Mouse (Mus musculus): ENCODE data around the gene Olfr1274-ps. TPM values are rescaled to one million over a fixed set of nuclear protein-coding genes. Genes with fewer than 3 reads are reported as not detected.
"Not testable (repeated sequence)": the region's sequence is repeated elsewhere in the genome, so short reads cannot be mapped to it uniquely, and the experiment has no call there.

The Olfr1274-ps gene
- polyA plus RNA-seq (2016; fragmentation: Nextera tagmentation; extraction: Ambion mirVana): not detected in 2 replicates

DNA sequence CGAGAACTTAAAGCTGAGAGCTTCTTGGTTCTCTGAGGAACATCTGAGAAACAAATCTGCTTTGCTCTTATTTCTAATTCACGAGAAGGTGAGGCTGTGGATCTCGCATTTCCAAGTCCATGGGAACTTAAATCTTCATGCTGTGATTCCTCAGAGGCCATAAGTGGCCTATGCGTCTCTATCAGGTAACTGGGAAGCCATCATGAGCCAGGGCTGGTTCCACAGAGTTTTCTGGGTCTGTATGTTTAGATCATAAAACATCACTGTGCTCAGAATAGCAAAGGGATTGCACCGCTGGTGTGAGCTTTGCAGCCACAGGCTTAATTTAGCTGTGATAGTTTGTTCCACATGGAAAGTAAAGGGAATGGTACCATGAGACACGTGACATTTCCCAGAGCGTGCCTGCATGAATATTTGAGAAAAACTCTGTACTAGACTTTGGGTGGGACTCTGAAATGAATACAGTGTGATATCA lies at the start of gene Olfr1274-ps:
Olfr1274-ps (plus strand) TSS at position 51 of the 475 bp plus-strand sequence.
- H3K4me2 ChIP-seq; H3K36me3 ChIP-seq; H3K27ac ChIP-seq; H3K9ac ChIP-seq (replicated peaks); H3K4me3 ChIP-seq (replicated peaks); H3K27me3 ChIP-seq; H3K4me1 ChIP-seq (replicated peaks); ATAC-seq (ENCODE audit: insufficient number of reproducible peaks, insufficient read depth, low FRiP score, low TSS enrichment, low read depth); H3K9me3 ChIP-seq: not testable (repeated sequence)
- WGBS: 83% methylated on average over 6 of the region's 7 CpGs

DNA sequence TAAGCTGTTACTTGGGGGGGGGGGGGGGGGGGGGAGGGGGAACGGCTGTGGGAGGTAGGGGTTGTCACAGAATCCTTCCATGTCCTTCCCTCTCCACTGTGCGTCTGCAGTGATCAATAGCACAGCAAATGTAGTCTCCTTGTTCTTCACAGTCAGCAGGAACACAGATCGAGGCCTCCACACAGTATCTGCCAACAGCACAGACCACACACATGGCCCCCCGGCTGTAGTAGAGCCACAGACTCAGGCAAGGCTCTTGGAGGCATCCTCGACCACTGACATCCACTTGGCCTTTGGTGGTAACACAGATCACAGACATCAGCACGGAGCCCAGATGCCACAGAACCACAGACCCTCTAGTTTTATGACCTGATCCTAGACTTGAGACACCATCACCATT lies 47.4 kb upstream of the Olfr1274-ps start:
- not testable (repeated sequence) for H3K4me3 ChIP-seq (replicated peaks); H3K36me3 ChIP-seq; ATAC-seq (ENCODE audit: insufficient number of reproducible peaks, insufficient read depth, low FRiP score, low TSS enrichment, low read depth); H3K4me2 ChIP-seq; H3K27me3 ChIP-seq; H3K9me3 ChIP-seq; H3K4me1 ChIP-seq (replicated peaks); H3K9ac ChIP-seq (replicated peaks); H3K27ac ChIP-seq
- no CpG with 5 or more reads among the region's 6 CpGs for WGBS

DNA sequence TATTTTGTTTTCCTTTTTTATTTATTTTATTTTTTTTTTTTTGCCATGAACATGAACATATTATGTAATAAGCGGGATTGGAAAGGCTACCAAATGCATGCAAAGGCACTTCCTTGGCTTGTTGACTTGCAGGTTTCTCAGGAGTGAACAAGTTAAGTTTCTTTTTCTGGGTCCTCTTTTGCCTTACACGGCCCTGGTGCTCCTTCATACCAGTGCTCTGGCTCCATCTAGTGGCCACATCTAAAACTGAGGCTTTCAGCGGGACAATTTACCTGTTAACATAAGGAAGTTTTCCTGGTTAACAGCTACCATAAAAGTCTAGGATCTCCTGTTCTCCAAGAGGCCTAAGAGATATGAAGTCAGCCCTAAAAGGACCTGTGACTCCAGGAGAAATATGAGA lies 46.9 kb upstream of the Olfr1274-ps start:
- not testable (repeated sequence) for H3K36me3 ChIP-seq; H3K4me2 ChIP-seq; H3K9ac ChIP-seq (replicated peaks); H3K27me3 ChIP-seq; ATAC-seq (ENCODE audit: insufficient number of reproducible peaks, insufficient read depth, low FRiP score, low TSS enrichment, low read depth); H3K9me3 ChIP-seq; H3K27ac ChIP-seq; H3K4me1 ChIP-seq (replicated peaks); H3K4me3 ChIP-seq (replicated peaks)
- no CpG with 5 or more reads among the region's 3 CpGs for WGBS

DNA sequence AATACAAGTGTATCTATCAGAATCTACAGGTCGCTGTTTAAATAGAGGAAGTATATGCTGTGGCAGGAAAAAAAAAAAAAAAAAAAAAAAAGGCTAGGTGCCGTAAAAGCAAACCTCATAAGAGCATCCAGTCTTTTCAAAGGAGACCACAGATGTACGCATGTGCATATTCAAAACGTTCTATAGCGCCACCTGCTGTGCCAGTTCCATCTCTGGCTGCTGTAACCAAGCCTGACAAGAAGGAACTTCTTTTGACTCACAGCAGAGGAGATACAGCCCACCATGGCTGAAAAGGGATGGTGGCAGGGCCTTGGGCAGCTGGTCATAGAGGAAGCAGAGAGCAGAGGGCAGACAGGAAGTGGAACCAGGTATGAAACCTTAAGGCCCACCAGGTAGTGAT lies 39.3 kb upstream of the Olfr1274-ps start:
- not testable (repeated sequence) for H3K27ac ChIP-seq; H3K4me2 ChIP-seq; H3K27me3 ChIP-seq; H3K4me3 ChIP-seq (replicated peaks); H3K9me3 ChIP-seq; ATAC-seq (ENCODE audit: insufficient number of reproducible peaks, insufficient read depth, low FRiP score, low TSS enrichment, low read depth); H3K9ac ChIP-seq (replicated peaks); H3K36me3 ChIP-seq; H3K4me1 ChIP-seq (replicated peaks)
- WGBS: no CpG with 5 or more reads among the region's 5 CpGs

DNA sequence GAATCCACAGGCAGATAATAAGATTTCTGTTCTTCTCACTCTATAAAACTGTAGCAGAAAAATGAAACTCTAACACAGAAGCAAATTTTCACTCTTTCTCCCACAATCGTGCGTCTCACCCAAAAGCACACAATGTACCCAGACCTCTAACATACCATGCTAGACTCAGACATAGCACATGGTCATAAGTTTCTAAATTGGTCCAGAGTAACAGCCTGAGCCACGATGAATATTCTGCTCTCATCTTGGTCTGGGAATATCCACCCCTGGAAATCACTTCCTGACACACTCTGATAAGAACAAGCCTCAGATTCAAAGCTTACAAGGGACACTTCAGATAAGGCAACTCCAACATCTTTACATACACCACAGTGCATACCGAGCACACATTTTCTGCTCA lies 38.3 kb upstream of the Olfr1274-ps start:
- not testable (repeated sequence) for H3K4me2 ChIP-seq; H3K4me1 ChIP-seq (replicated peaks); H3K36me3 ChIP-seq; H3K27me3 ChIP-seq; ATAC-seq (ENCODE audit: insufficient number of reproducible peaks, insufficient read depth, low FRiP score, low TSS enrichment, low read depth); H3K9ac ChIP-seq (replicated peaks); H3K27ac ChIP-seq; H3K9me3 ChIP-seq; H3K4me3 ChIP-seq (replicated peaks)
- WGBS: no CpG with 5 or more reads among the region's 4 CpGs

DNA sequence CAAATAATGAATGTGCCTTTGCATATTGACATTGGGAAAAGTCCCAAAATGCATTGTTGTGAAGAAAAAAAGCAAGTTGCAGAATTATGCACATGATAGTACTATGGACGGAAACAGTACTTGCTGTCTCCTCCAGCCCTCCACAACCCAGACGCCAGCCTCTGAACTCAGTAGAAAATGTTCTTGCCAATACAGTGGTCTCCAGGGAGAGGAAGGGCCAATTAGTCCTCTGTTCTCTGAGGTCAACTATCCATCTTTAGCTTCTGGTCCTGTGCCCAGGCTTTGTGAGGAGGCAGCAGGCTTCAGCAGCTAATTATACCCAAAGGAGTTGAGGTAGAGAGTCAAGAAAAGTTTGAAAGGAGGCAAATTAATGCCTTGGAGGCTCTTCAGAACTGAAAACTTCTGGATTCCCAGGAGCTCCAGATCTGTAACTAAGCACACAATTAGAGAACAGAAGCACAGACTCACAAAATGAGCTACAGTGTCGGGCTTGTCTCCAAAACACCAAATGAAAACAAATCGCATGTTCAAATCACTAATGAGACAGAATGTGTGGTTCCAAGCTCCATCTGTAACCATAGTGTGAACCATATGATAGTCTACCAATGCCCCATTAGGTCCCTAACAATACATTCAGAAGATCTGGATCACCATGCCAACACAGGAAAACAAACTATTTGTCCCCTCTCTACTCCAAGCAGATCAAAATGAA lies 15.8 kb downstream of the Olfr1274-ps start:
- ATAC-seq (ENCODE audit: insufficient number of reproducible peaks, insufficient read depth, low FRiP score, low TSS enrichment, low read depth); H3K4me3 ChIP-seq (replicated peaks): not testable (repeated sequence)
- WGBS: 83% methylated on average over 4 of the region's 4 CpGs

DNA sequence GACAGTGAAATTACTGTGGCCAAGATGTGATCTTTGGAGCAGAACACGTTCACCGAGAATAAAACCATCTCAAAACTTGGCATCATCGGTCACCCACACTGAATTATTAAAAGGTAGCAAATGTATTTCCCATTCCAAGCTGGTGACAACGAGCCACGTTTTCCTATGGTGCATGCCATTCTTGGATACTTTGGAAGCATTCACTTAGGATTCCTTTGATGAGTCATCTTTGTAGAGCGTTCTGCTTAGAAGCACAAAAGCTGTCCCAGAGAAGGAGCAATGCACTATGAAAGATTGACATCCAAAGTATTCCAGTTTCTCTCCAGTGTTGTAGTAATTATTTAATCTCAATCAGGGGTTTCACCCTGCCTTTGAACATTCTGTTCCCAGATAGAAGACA lies 23.8 kb downstream of the Olfr1274-ps start:
- H3K9ac ChIP-seq (replicated peaks); H3K36me3 ChIP-seq; H3K27me3 ChIP-seq; H3K4me2 ChIP-seq; H3K4me1 ChIP-seq (replicated peaks); H3K4me3 ChIP-seq (replicated peaks); ATAC-seq (ENCODE audit: insufficient number of reproducible peaks, insufficient read depth, low FRiP score, low TSS enrichment, low read depth); H3K9me3 ChIP-seq; H3K27ac ChIP-seq: not testable (repeated sequence)
- WGBS: 88% methylated on average over 6 of the region's 6 CpGs

More for the DNA sequence above, 15.8 kb downstream of the Olfr1274-ps start:
- H3K4me1 ChIP-seq (replicated peaks); H3K9me3 ChIP-seq; H3K36me3 ChIP-seq; H3K27me3 ChIP-seq; H3K4me2 ChIP-seq; H3K27ac ChIP-seq; H3K9ac ChIP-seq (replicated peaks): not testable (repeated sequence)

DNA sequence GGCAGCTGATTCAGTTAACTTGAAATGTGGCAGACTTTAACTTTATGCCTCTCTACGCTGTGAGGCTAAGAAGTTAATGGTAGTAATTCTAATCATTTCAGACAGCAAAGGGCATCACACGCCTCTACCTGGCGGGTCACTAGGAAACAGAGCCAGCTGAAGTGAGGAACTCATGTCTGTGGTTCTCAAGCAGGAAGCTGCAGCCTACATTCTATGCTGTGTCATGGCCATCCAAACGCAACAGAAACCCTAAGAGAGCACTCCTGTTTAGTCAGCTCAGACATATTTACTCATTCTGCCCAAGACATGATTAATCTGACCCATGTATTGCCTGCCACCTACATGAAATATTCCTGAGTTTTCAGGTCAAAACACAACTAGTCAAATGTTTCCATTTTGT lies 26.5 kb downstream of the Olfr1274-ps start:
- not testable (repeated sequence) for H3K27me3 ChIP-seq; H3K9me3 ChIP-seq; ATAC-seq (ENCODE audit: insufficient number of reproducible peaks, insufficient read depth, low FRiP score, low TSS enrichment, low read depth); H3K4me1 ChIP-seq (replicated peaks); H3K36me3 ChIP-seq; H3K9ac ChIP-seq (replicated peaks); H3K4me2 ChIP-seq; H3K4me3 ChIP-seq (replicated peaks); H3K27ac ChIP-seq
- WGBS: no CpG with 5 or more reads among the region's 4 CpGs

DNA sequence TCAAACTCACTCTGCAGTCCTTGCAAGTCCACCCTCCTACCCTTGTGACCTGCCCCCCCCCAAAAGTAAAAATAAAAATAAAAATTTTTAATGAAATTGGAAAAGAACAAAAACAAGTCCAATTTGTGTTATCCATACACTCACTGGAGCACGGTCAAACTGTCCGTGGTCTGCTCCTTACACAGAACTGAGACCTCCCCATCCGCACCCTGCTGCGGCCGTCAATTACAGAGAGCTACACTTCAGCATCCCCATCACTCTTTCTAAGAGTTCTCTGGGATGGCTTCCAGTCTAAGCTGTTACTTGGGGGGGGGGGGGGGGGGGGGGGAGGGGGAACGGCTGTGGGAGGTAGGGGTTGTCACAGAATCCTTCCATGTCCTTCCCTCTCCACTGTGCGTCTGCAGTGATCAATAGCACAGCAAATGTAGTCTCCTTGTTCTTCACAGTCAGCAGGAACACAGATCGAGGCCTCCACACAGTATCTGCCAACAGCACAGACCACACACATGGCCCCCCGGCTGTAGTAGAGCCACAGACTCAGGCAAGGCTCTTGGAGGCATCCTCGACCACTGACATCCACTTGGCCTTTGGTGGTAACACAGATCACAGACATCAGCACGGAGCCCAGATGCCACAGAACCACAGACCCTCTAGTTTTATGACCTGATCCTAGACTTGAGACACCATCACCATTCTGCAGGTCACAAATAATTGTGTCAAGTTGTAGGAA lies 30.7 kb downstream of the Olfr1274-ps start:
- not testable (repeated sequence) for H3K9me3 ChIP-seq; ATAC-seq (ENCODE audit: insufficient number of reproducible peaks, insufficient read depth, low FRiP score, low TSS enrichment, low read depth)
- WGBS: 80% methylated on average over 1 of the region's 11 CpGs

DNA sequence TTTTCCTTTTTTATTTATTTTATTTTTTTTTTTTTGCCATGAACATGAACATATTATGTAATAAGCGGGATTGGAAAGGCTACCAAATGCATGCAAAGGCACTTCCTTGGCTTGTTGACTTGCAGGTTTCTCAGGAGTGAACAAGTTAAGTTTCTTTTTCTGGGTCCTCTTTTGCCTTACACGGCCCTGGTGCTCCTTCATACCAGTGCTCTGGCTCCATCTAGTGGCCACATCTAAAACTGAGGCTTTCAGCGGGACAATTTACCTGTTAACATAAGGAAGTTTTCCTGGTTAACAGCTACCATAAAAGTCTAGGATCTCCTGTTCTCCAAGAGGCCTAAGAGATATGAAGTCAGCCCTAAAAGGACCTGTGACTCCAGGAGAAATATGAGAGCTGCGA lies 31.3 kb downstream of the Olfr1274-ps start:
- H3K27me3 ChIP-seq; ATAC-seq (ENCODE audit: insufficient number of reproducible peaks, insufficient read depth, low FRiP score, low TSS enrichment, low read depth); H3K4me2 ChIP-seq; H3K4me3 ChIP-seq (replicated peaks); H3K36me3 ChIP-seq; H3K4me1 ChIP-seq (replicated peaks); H3K9ac ChIP-seq (replicated peaks); H3K9me3 ChIP-seq; H3K27ac ChIP-seq: not testable (repeated sequence)
- no CpG with 5 or more reads among the region's 4 CpGs for WGBS

More for the DNA sequence above, 30.7 kb downstream of the Olfr1274-ps start:
- not testable (repeated sequence) for H3K27me3 ChIP-seq; H3K27ac ChIP-seq; H3K4me1 ChIP-seq (replicated peaks); H3K36me3 ChIP-seq; H3K9ac ChIP-seq (replicated peaks); H3K4me2 ChIP-seq; H3K4me3 ChIP-seq (replicated peaks)

DNA sequence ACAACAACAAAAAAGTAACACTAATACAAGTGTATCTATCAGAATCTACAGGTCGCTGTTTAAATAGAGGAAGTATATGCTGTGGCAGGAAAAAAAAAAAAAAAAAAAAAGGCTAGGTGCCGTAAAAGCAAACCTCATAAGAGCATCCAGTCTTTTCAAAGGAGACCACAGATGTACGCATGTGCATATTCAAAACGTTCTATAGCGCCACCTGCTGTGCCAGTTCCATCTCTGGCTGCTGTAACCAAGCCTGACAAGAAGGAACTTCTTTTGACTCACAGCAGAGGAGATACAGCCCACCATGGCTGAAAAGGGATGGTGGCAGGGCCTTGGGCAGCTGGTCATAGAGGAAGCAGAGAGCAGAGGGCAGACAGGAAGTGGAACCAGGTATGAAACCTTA lies 39.0 kb downstream of the Olfr1274-ps start:
- H3K36me3 ChIP-seq: not testable (repeated sequence)

DNA sequence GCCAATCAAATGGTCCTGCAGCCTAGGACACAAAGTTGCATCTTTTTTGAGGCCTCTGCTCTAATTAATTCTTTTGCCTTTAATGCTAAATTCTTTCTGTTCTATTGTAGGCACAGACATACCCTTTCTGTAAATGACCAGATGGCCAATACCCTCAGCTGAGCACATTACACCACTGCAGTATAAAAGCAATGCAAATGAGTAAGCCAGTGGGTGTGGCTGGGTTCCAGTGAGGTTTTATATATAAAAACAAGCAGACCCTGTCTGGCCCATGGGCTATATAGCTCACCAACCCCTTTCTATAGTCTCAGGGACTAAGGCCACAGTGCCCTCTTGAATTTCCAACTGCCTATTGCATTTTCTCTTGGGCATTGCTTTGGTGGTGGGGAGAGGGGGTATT lies 41.7 kb downstream of the Olfr1274-ps start:
- H3K9ac ChIP-seq (replicated peaks); ATAC-seq (ENCODE audit: insufficient number of reproducible peaks, insufficient read depth, low FRiP score, low TSS enrichment, low read depth); H3K9me3 ChIP-seq; H3K4me3 ChIP-seq (replicated peaks); H3K4me1 ChIP-seq (replicated peaks); H3K4me2 ChIP-seq; H3K27me3 ChIP-seq; H3K36me3 ChIP-seq; H3K27ac ChIP-seq: not testable (repeated sequence)

More for the DNA sequence above, 39.0 kb downstream of the Olfr1274-ps start:
- not testable (repeated sequence) for H3K27me3 ChIP-seq; H3K27ac ChIP-seq; H3K4me3 ChIP-seq (replicated peaks); H3K4me2 ChIP-seq; H3K9me3 ChIP-seq; H3K9ac ChIP-seq (replicated peaks); H3K4me1 ChIP-seq (replicated peaks); ATAC-seq (ENCODE audit: insufficient number of reproducible peaks, insufficient read depth, low FRiP score, low TSS enrichment, low read depth)
- WGBS: 94% methylated on average over 1 of the region's 5 CpGs

All from limb, embryonic 12.5 days (tissue).